Mouse (Mus musculus): ENCODE data around the gene Ccdc124.
"Not testable (repeated sequence)": the region's sequence is repeated elsewhere in the genome, so short reads cannot be mapped to it uniquely, and the experiment has no call there.

Gene Ccdc124

GRCm38 (mm10) chr8:70895571-70896259 is 22.0 kb upstream of the Ccdc124 start:
- not testable (repeated sequence) for DNase-seq (ENCODE audit: low spot score)

GRCm38 (mm10) chr8:70894771-70895545 is 21.2 kb upstream of the Ccdc124 start:
- DNase-seq (ENCODE audit: low spot score) = no peak

- no peak for DNase-seq (ENCODE audit: low spot score)
These were observed 20.6 kb upstream of the Ccdc124 start for GRCm38 (mm10) chr8:70894385-70894720.

- DNase-seq (ENCODE audit: low spot score) = peak; percentile 74
These were observed 20.1 kb upstream of the Ccdc124 start for GRCm38 (mm10) chr8:70893656-70894384.

DNA sequence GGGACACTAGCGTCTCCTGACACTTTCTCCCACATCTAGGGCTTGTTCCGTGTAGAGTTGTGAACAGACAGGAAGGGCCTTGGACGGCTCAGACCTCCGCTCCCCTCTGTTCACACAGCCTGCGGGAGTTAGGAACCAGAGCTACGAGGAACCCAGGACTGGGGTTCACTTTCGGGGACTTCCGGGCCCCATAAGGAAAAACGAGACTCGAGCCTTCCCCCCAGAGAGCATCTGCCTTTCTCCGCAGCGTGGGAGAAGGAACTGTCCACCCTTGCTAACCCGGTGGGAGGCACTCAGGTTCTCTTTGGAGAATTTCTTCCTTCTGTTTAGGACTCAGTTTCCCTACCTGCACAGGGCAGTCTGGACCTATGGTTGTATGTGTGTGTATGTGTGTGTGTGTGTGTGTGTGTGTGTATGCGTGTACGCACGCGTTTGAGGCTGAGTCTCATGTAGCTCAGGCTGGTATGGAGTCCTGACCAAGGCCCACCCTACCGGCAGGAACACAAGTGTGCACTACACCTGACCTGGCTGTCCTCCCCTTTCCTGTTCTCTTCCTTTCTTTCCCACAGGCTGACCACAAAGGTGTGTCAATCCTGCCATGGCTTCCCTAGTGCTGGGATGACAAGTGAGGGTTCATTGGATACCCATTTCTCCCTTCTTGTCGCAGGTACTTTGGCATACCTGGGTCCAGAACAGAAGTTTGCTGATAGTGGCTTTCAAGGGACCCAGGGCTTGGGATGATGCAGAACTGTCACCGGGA is 19.3 kb upstream of the Ccdc124 start:
- no peak for DNase-seq (ENCODE audit: low spot score)

DNA sequence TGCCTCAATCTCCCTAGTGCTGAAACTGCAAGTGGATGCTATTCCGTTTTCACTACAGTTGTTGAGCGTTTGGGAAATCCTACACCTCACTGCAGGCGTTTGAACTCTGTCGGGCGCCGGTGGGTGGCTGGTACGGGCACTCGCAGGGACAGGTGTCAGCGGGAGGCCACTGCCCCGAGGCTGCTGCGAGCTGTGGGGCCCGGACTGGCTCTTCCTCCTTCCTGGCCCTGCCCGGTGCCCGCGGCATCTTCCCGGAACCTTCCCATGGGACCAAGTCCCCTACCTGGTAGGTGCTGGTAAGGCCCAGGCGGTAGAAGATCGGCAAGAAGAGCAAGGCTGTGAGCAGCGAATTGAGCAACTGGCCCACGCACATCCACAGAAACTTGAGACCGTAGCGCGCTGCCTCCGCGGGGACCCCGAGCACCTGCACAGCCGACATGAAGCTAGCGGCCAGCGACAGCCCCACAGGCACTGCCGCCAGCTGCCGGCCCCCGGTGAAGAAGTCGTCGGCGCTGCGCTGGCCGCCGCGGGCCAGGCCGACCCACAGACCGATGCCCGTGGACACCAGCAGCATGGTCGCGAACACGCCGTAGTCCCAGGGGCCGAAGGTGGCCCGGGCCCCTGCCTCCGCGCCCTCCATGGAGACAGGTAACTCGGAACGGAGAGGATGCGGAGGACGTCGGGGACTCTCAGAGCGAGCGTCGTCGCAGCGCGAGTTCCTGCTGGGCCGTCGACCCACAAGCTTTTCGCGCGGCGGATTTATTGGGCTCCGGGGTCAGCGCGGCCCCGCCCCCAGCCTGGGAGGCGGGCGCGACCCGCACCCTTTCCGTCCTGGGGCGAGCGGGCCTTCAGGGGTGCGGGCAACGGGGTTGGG is 18.5 kb upstream of the Ccdc124 start, which contains the start of gene Slc5a5:
Gene Slc5a5, minus strand, starts transcription at position 736 of the 874 bp plus-strand sequence.
- DNase-seq (ENCODE audit: low spot score) = no peak

DNA sequence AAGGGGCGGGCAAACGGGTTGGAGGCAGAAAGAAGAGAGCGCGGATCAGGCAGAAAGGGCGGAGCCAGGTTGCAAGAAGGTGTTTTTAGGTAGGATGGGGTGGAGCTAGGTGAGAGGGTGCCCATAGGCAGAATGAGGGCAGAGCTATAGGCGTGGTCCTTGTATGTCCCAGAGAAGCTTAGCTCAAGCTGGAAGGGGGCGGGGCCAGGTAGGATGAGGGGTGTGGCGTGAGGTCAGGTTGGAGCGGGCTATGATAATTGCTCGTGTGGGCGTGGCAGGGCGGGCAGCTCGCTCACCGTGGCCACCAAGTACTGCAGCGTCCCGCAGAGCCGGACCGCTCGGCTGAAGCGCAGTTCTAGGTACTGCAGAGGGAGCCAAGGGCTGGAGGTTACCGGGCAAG is 17.6 kb upstream of the Ccdc124 start:
- no peak for DNase-seq (ENCODE audit: low spot score)

DNA sequence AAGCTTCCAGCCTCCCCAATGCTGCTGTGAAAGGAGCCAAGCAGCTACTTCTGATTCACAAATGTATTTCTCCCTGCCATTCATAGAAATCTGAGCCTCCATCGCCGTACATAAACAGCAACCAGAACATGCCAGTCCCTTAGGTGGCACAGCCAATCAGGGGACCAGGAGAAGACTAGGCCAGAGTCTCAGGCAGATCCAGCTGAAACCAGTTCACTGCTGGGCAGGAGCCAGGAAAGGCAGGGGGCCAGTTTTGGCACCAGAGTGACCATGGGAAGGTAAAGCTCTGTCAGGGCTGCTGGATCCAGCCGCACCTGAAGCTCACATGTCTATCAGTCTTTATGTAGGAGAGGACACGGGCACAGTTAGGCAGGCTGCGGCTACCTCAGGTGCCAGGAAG is 16.9 kb upstream of the Ccdc124 start:
- DNase-seq (ENCODE audit: low spot score) = peak; percentile 66

DNA sequence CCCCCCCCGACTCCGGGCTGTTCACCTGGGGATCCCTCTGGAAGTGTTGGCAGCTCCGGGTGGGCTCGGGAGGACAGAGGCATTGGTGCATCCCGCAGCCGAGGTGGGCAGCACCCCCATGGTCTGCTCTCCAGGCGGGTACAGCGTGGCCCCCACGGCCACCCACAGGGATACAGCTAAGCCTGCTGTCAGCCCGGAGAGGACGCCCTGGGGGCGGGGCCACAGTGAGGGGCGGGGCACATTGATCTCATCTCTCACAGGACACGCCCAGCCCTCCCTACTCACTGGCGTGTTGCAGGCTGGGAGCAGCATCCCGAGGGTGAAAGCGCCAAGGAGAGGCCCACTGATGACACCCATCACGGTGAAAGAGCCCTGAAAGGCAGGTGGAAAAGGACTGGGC is 13.9 kb upstream of the Ccdc124 start:
- DNase-seq (ENCODE audit: low spot score) = no peak

DNA sequence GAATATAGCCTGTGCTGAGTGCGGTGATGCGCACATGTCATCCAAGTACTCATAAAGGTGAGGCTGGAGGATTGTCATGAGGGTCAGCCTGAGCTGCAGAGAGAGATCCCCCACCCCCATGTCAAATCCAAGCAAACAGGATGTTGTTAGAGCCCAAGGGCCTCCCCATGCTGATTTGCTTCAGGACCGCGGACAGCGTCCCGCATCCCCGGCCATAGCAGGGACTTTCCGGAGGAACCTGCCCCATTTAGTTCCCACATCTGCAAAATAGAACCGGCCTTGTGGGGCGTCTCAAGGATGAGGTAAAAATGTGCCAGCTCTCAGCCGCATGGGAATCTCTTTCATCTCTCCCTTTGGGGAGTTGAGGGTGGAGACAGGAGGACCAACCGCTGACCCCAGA is 11.9 kb upstream of the Ccdc124 start:
- no peak for DNase-seq (ENCODE audit: low spot score)

DNA sequence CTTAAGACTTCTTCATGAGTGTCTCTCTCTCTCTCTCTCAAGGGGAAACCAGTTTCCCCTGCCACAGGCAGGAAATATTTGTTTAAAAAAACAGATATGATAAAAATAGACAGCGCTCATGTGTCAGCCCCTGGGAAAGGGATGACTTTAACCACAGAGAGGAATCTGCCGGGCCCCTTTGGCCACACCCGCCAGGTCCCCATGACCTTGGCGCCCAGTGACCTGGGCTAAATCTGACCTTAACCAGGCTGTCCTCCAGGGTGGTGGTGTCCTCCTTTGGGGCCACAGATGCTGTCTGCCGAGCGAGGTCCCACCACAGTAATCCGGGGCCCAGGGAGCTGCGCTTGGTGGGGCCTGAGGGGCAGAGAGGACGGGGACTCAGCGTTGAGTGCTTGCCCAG is 10.9 kb upstream of the Ccdc124 start:
- DNase-seq (ENCODE audit: low spot score) = no peak

DNA sequence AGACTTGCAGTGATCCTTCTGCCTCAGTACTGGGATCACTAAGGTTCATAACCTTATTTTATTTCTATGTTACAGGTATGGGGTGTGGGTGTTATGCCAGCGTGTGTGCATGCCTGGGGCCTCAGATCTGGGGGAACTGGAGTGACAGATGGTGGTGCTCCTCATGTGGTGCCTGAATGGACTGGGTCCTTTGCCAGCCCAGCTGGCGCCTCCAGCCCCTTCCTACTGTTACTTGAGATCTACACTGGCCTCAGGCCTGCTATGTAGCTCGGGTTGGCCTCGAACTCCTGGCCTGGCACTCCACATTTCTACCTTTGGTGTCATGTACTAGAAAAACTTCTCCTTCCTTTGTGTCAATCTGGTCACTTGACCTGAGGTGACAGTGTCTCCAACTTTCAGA is 10.5 kb upstream of the Ccdc124 start:
- DNase-seq (ENCODE audit: low spot score) = no peak

GRCm38 (mm10) chr8:70880546-70880945 is 6.8 kb upstream of the Ccdc124 start:
- peak; percentile 52 for DNase-seq (ENCODE audit: low spot score)

GRCm38 (mm10) chr8:70880126-70880525 is 6.4 kb upstream of the Ccdc124 start:
- peak; percentile 62 for DNase-seq (ENCODE audit: low spot score)

DNA sequence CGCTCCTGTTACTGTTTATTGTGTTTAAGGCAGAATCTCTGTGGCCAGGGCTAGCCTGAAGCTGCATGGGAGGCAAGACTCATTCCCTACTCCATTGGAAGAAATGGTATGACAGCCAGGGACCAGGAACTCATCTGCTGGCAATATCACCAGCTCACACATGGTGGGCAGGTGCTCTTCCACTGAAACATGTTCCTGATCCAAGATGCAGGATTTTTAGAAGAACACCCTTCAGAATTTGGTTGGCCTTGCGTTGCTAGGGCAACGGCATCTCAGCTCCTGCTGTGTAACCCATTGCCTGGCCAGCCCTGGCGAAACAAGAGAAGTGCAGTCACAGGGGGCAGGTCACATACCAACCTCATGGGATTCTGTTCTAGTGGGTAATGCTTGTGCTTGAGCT is 5.8 kb upstream of the Ccdc124 start:
- DNase-seq (ENCODE audit: low spot score) = no peak

GRCm38 (mm10) chr8:70878178-70878577 is 4.4 kb upstream of the Ccdc124 start:
- no peak for DNase-seq (ENCODE audit: low spot score)

- DNase-seq (ENCODE audit: low spot score) = no peak
These were observed 2.6 kb upstream of the Ccdc124 start for GRCm38 (mm10) chr8:70876382-70876781.

GRCm38 (mm10) chr8:70874441-70874840 is 706 bp upstream of the Ccdc124 start:
- no peak for DNase-seq (ENCODE audit: low spot score)

DNA sequence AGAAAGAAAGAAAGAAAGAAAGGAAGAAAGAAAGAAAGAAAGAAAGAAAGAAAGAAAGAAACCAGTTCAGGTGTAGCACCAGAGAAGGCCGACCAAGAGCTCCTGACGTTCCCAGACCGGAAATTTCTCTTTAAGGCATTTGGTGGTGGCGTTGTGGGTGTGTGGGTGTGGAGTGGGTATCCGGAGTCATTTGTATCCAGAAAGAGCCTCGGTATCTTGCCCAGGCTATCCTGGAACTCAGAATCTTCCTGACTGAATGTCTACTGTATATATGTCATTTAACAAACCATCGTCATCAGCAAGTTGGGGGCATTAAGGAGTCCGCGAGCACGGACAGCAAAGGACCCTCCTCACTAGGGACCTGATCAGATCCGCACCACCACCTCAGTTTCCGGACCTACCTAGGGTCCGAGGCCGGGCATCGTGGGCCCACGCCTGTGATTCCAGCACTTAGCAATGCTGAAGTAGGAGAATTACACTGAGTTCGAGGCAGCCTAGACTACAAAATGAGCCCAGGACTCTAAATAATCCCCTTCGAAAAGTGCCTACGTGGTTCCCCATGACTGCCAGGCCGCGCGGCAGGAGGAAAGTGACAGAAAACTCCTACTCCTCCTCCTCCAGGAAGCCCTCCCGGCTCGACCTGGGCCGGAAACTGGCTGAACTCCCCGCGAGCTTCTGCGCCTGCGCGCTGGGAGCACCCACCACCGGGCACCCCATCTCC is 932 bp downstream of the Ccdc124 start:
- DNase-seq (ENCODE audit: low spot score) = no peak

DNA sequence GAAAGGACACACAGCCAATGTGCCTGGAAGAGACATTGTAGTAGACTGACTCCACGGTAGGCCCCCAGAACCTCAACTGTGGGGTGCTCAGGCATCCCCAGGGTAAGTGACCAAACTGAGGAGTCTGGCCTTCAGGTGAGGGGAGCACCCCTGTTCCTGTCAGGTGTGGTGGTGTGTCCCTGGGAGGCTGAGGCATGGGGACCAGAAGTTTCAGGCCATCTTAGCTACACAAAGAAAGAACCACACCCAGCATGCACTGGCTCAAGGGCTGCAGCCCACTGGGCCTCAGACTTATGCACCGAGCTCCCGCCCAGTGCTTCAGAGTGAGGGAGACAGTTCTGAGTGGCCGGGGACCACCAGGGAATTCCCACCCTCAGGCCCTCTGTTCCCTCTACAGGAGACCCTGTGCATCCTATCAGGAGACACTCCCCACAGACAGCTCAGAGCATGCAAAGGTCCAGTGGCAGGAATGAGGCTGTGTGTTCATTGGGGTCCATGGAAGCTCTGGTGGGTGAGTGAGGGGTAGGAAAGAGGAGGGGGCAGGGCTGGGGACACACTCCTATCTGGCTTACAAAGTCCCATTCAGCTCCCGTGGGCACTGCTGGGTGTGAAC is 2.4 kb downstream of the Ccdc124 start:
- no peak for DNase-seq (ENCODE audit: low spot score)
